Mouse (Mus musculus) CH12.LX (cell line): ENCODE data around the gene Cdk14. TPM values are rescaled to one million over a fixed set of nuclear protein-coding genes. Genes with fewer than 3 reads are reported as not detected.

Experiments
- DNase-seq: peaks from one replicate; pipeline ENCODE4 v3.0.0-alpha.2; 2013; ENCODE audit errors: extremely low read depth
- H3K27ac ChIP-seq: 2 replicates; pipeline ENCODE4 v1.5.1; 2012; ENCODE audit warnings: low read depth, mild to moderate bottlenecking, control low read depth, moderate library complexity; ENCODE audit not compliant: insufficient read depth
- H3K27me3 ChIP-seq: replicated peaks from 2 replicates; pipeline ENCODE3; 2012; ENCODE audit warnings: inconsistent platforms
- H3K36me3 ChIP-seq, 2 experiments: replicated peaks in 1 of 2; 2 replicates each; pipeline versions ENCODE3 to v1.6.1; 2012; ENCODE audit warnings: inconsistent platforms in 1 of 2, low read length in 1 of 2, mild to moderate bottlenecking in 1 of 2, mixed read lengths in 1 of 2, moderate library complexity in 1 of 2; ENCODE audit not compliant: control insufficient read depth in 1 of 2, insufficient read depth in 1 of 2
- H3K4me1 ChIP-seq, 2 experiments: 2 replicates each; pipeline ENCODE4 v1.6.1; 2012; ENCODE audit warnings: inconsistent platforms in 1 of 2, moderate library complexity in 1 of 2; ENCODE audit not compliant: insufficient read depth in 2 of 2, control insufficient read depth in 1 of 2
- H3K4me2 ChIP-seq: 2 replicates; pipeline ENCODE4 v1.6.1; 2012; ENCODE audit warnings: low read depth, mild to moderate bottlenecking, control low read depth; ENCODE audit not compliant: poor library complexity, insufficient read depth, severe bottlenecking
- H3K4me3 ChIP-seq, 3 experiments: fragments of 150-350 bp in 1 of 3; sonication (generic) in 1 of 3; replicated peaks in 1 of 3; 2 replicates each; pipeline versions ENCODE3 to v1.5.1; 2011 to 2012; ENCODE audit warnings: low read depth in 2 of 3, low read length in 2 of 3, mild to moderate bottlenecking in 2 of 3, moderate library complexity in 2 of 3, control low read depth in 1 of 3, improper control_type of control experiment in 1 of 3, inconsistent platforms in 1 of 3, mixed read lengths in 1 of 3; ENCODE audit not compliant: poor library complexity in 1 of 3
- H3K79me2 ChIP-seq: replicated peaks from 2 replicates; pipeline ENCODE4 v1.6.1; 2012; ENCODE audit warnings: mild to moderate bottlenecking, moderate library complexity; ENCODE audit not compliant: control insufficient read depth, poor library complexity, insufficient read depth, severe bottlenecking; ENCODE audit errors: extremely low read depth
- H3K9ac ChIP-seq: 2 replicates; pipeline ENCODE4 v1.6.1; 2012; ENCODE audit warnings: low read depth, mild to moderate bottlenecking, control low read depth, moderate library complexity; ENCODE audit not compliant: insufficient read depth
- H3K9me3 ChIP-seq: replicated peaks from 2 replicates; pipeline ENCODE3; 2012; ENCODE audit warnings: low read length, inconsistent platforms, mixed read lengths
- BHLHE40 ChIP-seq: IDR thresholded peaks from 2 replicates; pipeline ENCODE4 v1.6.1; 2011; ENCODE audit warnings: mild to moderate bottlenecking, low read depth, low read length, improper control_type of control experiment
- CHD1 ChIP-seq: IDR thresholded peaks from 2 replicates; pipeline ENCODE4 v1.6.1; 2012; ENCODE audit warnings: low read depth, low read length, improper control_type of control experiment, inconsistent platforms
- CHD2 ChIP-seq: IDR thresholded peaks from 2 replicates; pipeline ENCODE4 v1.6.1; 2011; ENCODE audit warnings: low read length, improper control_type of control experiment
- ELF1 ChIP-seq: IDR thresholded peaks from 2 replicates; pipeline ENCODE4 v1.6.1; 2014; ENCODE audit warnings: low read depth, mild to moderate bottlenecking, inconsistent platforms, low read length, improper control_type of control experiment
- EP300 ChIP-seq: IDR thresholded peaks from 2 replicates; pipeline ENCODE4 v1.6.1; 2011; ENCODE audit warnings: low read length, improper control_type of control experiment
- ETS1 ChIP-seq: conservative IDR thresholded peaks from 2 replicates; pipeline ENCODE4 v1.6.1; 2012; ENCODE audit warnings: low read depth, mild to moderate bottlenecking, inconsistent platforms, low read length, improper control_type of control experiment, moderate library complexity
- HCFC1 ChIP-seq: IDR thresholded peaks from 2 replicates; pipeline ENCODE4 v1.6.1; 2012; ENCODE audit warnings: low read depth, mild to moderate bottlenecking, inconsistent platforms, low read length, improper control_type of control experiment
- IRF4 ChIP-seq: IDR thresholded peaks from 2 replicates; pipeline ENCODE4 v1.6.1; 2014; ENCODE audit warnings: low read depth, mild to moderate bottlenecking, inconsistent platforms, low read length, improper control_type of control experiment
- JUN ChIP-seq: IDR thresholded peaks from 2 replicates; pipeline ENCODE4 v1.6.1; 2011; ENCODE audit warnings: low read depth, mild to moderate bottlenecking, low read length, improper control_type of control experiment, moderate library complexity; ENCODE audit not compliant: insufficient read depth
- JUND ChIP-seq: conservative IDR thresholded peaks from 2 replicates; pipeline ENCODE4 v1.6.1; 2011; ENCODE audit warnings: low read depth, low read length, improper control_type of control experiment
- KAT2A ChIP-seq: IDR thresholded peaks from 2 replicates; pipeline ENCODE4 v1.6.1; 2012; ENCODE audit warnings: low read length, improper control_type of control experiment, inconsistent platforms; ENCODE audit not compliant: insufficient replicate concordance
- MAFK ChIP-seq: IDR thresholded peaks from 2 replicates; pipeline ENCODE4 v1.6.1; 2011; ENCODE audit warnings: low read length, improper control_type of control experiment; ENCODE audit not compliant: insufficient replicate concordance
- MAX ChIP-seq: IDR thresholded peaks from 2 replicates; pipeline ENCODE4 v1.6.1; 2011; ENCODE audit warnings: low read length, improper control_type of control experiment
- MEF2A ChIP-seq: IDR thresholded peaks from 2 replicates; pipeline ENCODE4 v1.6.1; 2014; ENCODE audit warnings: low read depth, mild to moderate bottlenecking, inconsistent platforms, low read length, improper control_type of control experiment, borderline replicate concordance
- NELFE ChIP-seq: IDR thresholded peaks from 2 replicates; pipeline ENCODE4 v1.6.1; 2011; ENCODE audit warnings: low read depth, low read length, improper control_type of control experiment
- NRF1 ChIP-seq: IDR thresholded peaks from 2 replicates; pipeline ENCODE4 v1.6.1; 2014; ENCODE audit warnings: low read depth, mild to moderate bottlenecking, inconsistent platforms, low read length, improper control_type of control experiment, moderate library complexity
- POLR2AphosphoS2 ChIP-seq: IDR thresholded peaks from 2 replicates; pipeline ENCODE4 v1.6.1; 2011; ENCODE audit warnings: low read depth, low read length, improper control_type of control experiment
- RAD21 ChIP-seq: IDR thresholded peaks from 2 replicates; pipeline ENCODE4 v1.6.1; 2011; ENCODE audit warnings: low read depth, mild to moderate bottlenecking, low read length, improper control_type of control experiment, moderate library complexity
- SIN3A ChIP-seq: IDR thresholded peaks from 2 replicates; pipeline ENCODE4 v1.6.1; 2012; ENCODE audit warnings: low read length, improper control_type of control experiment, inconsistent platforms
- SMC3 ChIP-seq: IDR thresholded peaks from 2 replicates; pipeline ENCODE4 v1.6.1; 2011; ENCODE audit warnings: low read depth, low read length, improper control_type of control experiment
- USF1 ChIP-seq: IDR thresholded peaks from 2 replicates; pipeline ENCODE4 v1.6.1; 2014; ENCODE audit warnings: low read depth, mild to moderate bottlenecking, inconsistent platforms, low read length, improper control_type of control experiment
- ZC3H11A ChIP-seq: IDR thresholded peaks from 2 replicates; pipeline ENCODE4 v1.6.1; 2012; ENCODE audit warnings: low read depth, mild to moderate bottlenecking, inconsistent platforms, low read length, improper control_type of control experiment
- ZMIZ1 ChIP-seq: IDR thresholded peaks from 2 replicates; pipeline ENCODE4 v1.6.1; 2012; ENCODE audit warnings: low read depth, mild to moderate bottlenecking, inconsistent platforms, low read length, improper control_type of control experiment
- ZNF384 ChIP-seq: IDR thresholded peaks from 2 replicates; pipeline ENCODE4 v1.6.1; 2012; ENCODE audit warnings: low read depth, low read length, improper control_type of control experiment, inconsistent platforms
- dilution Hi-C: fragments of 300-500 bp; cut with MboI; formaldehyde crosslinking; loops from 2 replicates; pipeline ENCODE4 v1.14.3; 2020; ENCODE audit warnings: low sequenced_read_pairs; ENCODE audit not compliant: extremely low pct_unique_long_range_greater_than_20kb, extremely low pct_ligation_motif_present
- in situ Hi-C: fragments of 300-500 bp; cut with MboI; formaldehyde crosslinking; loops from 3 replicates; pipeline ENCODE4 v1.14.3; 2019; ENCODE audit warnings: low sequenced_read_pairs, low pct_ligation_motif_present, low pct_unique_long_range_greater_than_20kb, mixed read lengths
- polyA plus RNA-seq: library from polyadenylated mRNA; unstranded; fragments of >175 nt; gene quantifications from 2 replicates; pipeline ENCODE4 v1.2.1, GENCODE M21; 2012; ENCODE audit warnings: low read depth; ENCODE audit not compliant: insufficient read length
- total RNA-seq, 2 experiments: library from RNA; depleted of rRNA; stranded (reverse); fragments of 300-350 nt in 1 of 2; fragments of >200 nt in 1 of 2; gene quantifications; 2 replicates each; pipeline ENCODE4 v1.2.3; 2012 to 2014

The Cdk14 gene
- total and polyA plus RNA-seq, 3 experiments = 3.7 to 12.0 (median 8.9) TPM

DNA sequence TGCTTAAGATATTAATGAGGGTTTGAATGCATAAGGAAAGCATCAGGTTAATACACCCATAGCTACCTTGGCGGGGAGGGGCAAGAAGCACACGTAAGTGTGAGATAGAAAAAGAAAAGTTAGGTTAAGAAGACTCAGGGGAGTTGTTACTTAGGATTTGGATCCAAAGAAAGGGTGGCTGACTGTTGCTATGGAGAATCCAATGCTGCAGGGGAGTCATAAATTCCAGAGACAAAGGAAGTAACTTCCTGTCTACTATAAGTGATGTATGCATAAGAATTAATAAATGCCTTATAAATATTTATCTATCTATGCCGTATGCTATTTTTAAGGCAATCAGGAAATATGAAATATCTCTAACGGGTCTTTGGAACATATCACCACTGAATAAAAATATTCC is 527.4 kb downstream of the Cdk14 start:
- in situ Hi-C loops = no loop called here
- no peak for TF ChIP-seq ELF1
- no peak for TF ChIP-seq EP300
- TF ChIP-seq HCFC1 = no peak
- TF ChIP-seq IRF4 = no peak
- no peak for TF ChIP-seq ZC3H11A
- no peak for TF ChIP-seq SMC3
- TF ChIP-seq RAD21 = no peak
- TF ChIP-seq POLR2AphosphoS2 = no peak
- TF ChIP-seq CHD2 = no peak
- no peak for TF ChIP-seq MEF2A
- no peak for TF ChIP-seq JUND
- Histone ChIP-seq H3K9me3 (no peaks in the 10 kb centered on the region), H3K27ac (no peak overlapping the region), H3K4me3 (no peak overlapping the region), H3K36me3 (peaks cover 0 to 8% of the 10 kb centered on the region in 2 experiments), H3K79me2 (no peaks in the 10 kb centered on the region), H3K27me3 (no peaks in the 10 kb centered on the region), H3K4me2 (no peak overlapping the region), H3K9ac (no peak overlapping the region), H3K4me1 (no peaks in the 10 kb centered on the region)
- DNase-seq = no peak
- dilution Hi-C loops = no loop called here

DNA sequence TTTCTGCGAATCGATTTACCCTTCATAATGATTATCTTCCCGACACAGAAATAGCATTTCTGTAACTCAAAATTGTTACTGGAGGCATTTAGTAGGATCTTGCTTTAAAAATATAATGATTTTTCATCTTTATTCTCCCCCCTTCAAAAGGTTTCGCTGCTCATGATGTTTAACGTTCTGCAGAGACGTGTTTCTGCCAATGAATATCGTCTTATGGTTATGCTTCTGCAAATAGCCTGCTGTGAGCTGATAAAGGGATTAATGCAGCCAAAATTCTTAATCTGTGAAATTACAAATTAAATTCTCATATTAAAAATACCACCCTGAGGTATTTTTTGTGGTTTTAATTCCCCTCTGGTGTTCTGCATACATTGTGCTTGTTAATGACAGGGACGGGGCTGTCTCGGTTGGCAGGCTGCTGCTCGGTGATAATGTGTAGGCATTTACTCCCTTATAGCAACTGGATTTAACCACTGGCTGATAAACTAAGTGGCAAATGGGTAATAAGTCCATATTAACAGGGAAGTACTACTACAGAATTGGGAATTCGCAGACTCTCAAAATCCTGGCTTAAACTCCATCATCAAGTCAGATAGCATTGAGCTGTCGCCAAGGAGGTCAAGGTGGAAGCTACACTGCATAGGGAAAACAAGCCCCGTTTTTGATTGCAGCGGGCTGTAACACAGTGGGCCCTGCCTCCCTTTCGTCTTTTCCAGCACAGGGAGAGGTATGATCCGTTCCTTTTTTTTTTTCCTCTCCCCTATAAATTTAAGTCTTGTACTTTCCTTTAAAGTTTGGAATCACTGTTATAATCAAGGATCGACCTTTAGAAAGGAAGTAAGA is 528.0 kb downstream of the Cdk14 start:
- Histone ChIP-seq H3K27me3 (no peaks in the 10 kb centered on the region), H3K4me3 (no peak overlapping the region), H3K9me3 (no peaks in the 10 kb centered on the region), H3K4me1 (no peaks in the 10 kb centered on the region), H3K9ac (no peak overlapping the region), H3K4me2 (no peak overlapping the region), H3K79me2 (no peaks in the 10 kb centered on the region), H3K27ac (no peak overlapping the region), H3K36me3 (peaks cover 0 to 8% of the 10 kb centered on the region in 2 experiments)
- in situ Hi-C loops (no loop called here), dilution Hi-C loops (no loop called here)
- no peak for DNase-seq
- TF ChIP-seq ZNF384 (no peak), USF1 (no peak), NELFE (no peak), KAT2A (no peak), JUN (no peak), BHLHE40 (no peak), POLR2AphosphoS2 (no peak), MAX (no peak), JUND (no peak), MAFK (no peak), ETS1 (no peak), CHD1 (no peak), EP300 (no peak), NRF1 (no peak), ZMIZ1 (no peak), SIN3A (no peak)
